Mouse (Mus musculus): Measurements from ENCODE around the gene Golim4.
"Not testable (repeated sequence)": the region's sequence is repeated elsewhere in the genome, so short reads cannot be mapped to it uniquely, and the experiment has no call there.

Gene Golim4

GRCm38 (mm10) chr3:75956551-75957302 lies at the start of gene Golim4:
Gene Golim4, minus strand, starts transcription at chr3:75956949.
- ChIA-PET POLR2A (interaction anchor here in 2 of 4 experiments (0.8 to 1.1 kb wide), 4 partner anchors 9 to 307 kb away, joined by 3 to 4 read pairs (median 4); no protein-coding TSS in a partner anchor), CTCF (interaction anchor here in 1 of 4 experiments (0.5 kb wide), 1 partner anchor 792 kb away, joined by 5 read pairs; the partner anchor contains the start of gene Zbbx)

- ChIA-PET CTCF (no interaction called here), POLR2A (no interaction called here)
Measured at GRCm38 (mm10) chr3:76005621-76006020, 48.9 kb upstream of the Golim4 start.

GRCm38 (mm10) chr3:76001156-76001555 lies 44.4 kb upstream of the Golim4 start:
- POLR2A ChIA-PET: no interaction called here
- CTCF ChIA-PET: no interaction called here

- ChIA-PET POLR2A (no interaction called here), CTCF (interaction anchor here in 2 of 4 experiments (0.6 kb wide), 3 partner anchors 8 to 326 kb away, joined by 3 read pairs; no protein-coding TSS in a partner anchor)
Measured at GRCm38 (mm10) chr3:76000481-76000880, 43.7 kb upstream of the Golim4 start.

- POLR2A ChIA-PET, CTCF ChIA-PET: not testable (repeated sequence)
Measured at GRCm38 (mm10) chr3:75981031-75981750, 24.4 kb upstream of the Golim4 start.

- CTCF ChIA-PET, POLR2A ChIA-PET: not testable (repeated sequence)
Measured at GRCm38 (mm10) chr3:75962784-75963772, 6.3 kb upstream of the Golim4 start.

GRCm38 (mm10) chr3:75955661-75956491 lies 873 bp downstream of the Golim4 start:
- ChIA-PET POLR2A (interaction anchor here in 1 of 4 experiments (2.6 kb wide), 1 partner anchor 10 kb away, joined by 8 read pairs; no protein-coding TSS in a partner anchor), CTCF (no interaction called here)

- CTCF ChIA-PET: interaction anchor here in 1 of 4 experiments (0.6 kb wide), 1 partner anchor 24 kb away, joined by 3 read pairs; no protein-coding TSS in a partner anchor
- POLR2A ChIA-PET: interaction anchor here in 1 of 4 experiments (2.6 kb wide), 1 partner anchor 9 kb away, joined by 8 read pairs; no protein-coding TSS in a partner anchor
Measured at GRCm38 (mm10) chr3:75954185-75954584, 2.6 kb downstream of the Golim4 start.

GRCm38 (mm10) chr3:75952328-75953060 lies 4.3 kb downstream of the Golim4 start:
- CTCF ChIA-PET: interaction anchor here in 1 of 4 experiments (0.6 kb wide), 1 partner anchor 88 kb away, joined by 3 read pairs; no protein-coding TSS in a partner anchor
- POLR2A ChIA-PET: no interaction called here

GRCm38 (mm10) chr3:75950897-75951296 lies 5.9 kb downstream of the Golim4 start:
- ChIA-PET CTCF (no interaction called here), POLR2A (no interaction called here)

- POLR2A ChIA-PET: no interaction called here
- CTCF ChIA-PET: no interaction called here
Measured at GRCm38 (mm10) chr3:75949358-75949757, 7.4 kb downstream of the Golim4 start.

GRCm38 (mm10) chr3:75948541-75949095 lies 8.1 kb downstream of the Golim4 start:
- ChIA-PET CTCF (no interaction called here), POLR2A (no interaction called here)

GRCm38 (mm10) chr3:75948003-75948402 lies 8.7 kb downstream of the Golim4 start:
- CTCF ChIA-PET: no interaction called here
- POLR2A ChIA-PET: no interaction called here

GRCm38 (mm10) chr3:75942303-75943060 lies 14.3 kb downstream of the Golim4 start:
- ChIA-PET POLR2A (no interaction called here), CTCF (no interaction called here)

GRCm38 (mm10) chr3:75941864-75942263 lies 14.9 kb downstream of the Golim4 start:
- POLR2A ChIA-PET: no interaction called here
- CTCF ChIA-PET: no interaction called here

GRCm38 (mm10) chr3:75936152-75936551 lies 20.6 kb downstream of the Golim4 start:
- ChIA-PET POLR2A (no interaction called here), CTCF (no interaction called here)

GRCm38 (mm10) chr3:75930659-75931225 lies 26.0 kb downstream of the Golim4 start:
- POLR2A ChIA-PET: no interaction called here
- CTCF ChIA-PET: no interaction called here

Measured in embryonic stem cell, embryonic (primary cell).